Mouse (Mus musculus) layer of hippocampus, postnatal 10 days (tissue): ENCODE measurements at regions not wholly inside any gene's neighbourhood (a gene's known extent, or its start where the extent isn't known, plus 50 kb on each side); places are given as distances from the start of the nearest gene placed in this dataset.
"Not testable (repeated sequence)": the region's sequence is repeated elsewhere in the genome, so short reads cannot be mapped to it uniquely, and the experiment has no call there.

ENCODE experiments used
- DNase-seq, 2 experiments: peaks; one replicate each; pipeline ENCODE4 v3.0.0; 2021; ENCODE audit warnings: low spot score in 2 of 2

DNA sequence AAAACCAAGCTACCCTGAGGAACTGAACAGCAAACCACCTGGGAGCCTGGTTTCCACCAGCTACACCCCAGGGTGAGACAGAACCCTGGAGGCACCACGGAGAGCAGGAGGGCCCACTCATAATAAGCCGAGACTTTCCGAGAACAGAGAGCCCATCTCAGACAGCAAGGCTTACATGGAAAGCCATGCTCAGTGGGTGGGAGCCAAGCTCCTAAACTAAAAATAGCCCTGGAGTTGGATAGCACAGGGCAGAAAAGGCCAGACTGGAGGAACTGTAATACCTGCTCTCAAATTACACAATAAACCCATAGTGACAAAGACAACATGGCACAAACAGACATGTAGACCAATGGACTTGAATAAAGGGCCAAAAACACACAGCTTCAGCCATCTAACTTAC is 69.9 kb downstream of the Fbxo4 start:
- DNase-seq = no peak

DNA sequence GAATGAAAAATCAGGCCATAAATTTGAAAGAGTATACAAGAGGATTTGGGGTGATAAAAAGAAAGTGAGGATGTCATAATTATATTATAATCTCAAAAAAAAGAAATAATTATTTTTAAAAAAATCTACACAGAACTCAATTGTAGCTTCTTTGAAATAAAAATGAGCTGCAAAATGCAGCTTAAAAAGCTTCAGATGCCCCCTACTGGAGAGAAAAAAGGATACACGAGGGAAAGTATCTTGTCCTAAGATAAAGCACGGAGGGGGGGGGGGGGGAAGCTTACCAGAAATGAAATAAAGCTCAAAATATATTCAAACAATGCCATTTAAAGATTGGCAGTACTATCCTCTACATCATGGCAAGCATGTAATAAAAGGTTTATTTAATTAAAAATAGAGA is 70.7 kb downstream of the Fbxo4 start:
- no peak for DNase-seq

DNA sequence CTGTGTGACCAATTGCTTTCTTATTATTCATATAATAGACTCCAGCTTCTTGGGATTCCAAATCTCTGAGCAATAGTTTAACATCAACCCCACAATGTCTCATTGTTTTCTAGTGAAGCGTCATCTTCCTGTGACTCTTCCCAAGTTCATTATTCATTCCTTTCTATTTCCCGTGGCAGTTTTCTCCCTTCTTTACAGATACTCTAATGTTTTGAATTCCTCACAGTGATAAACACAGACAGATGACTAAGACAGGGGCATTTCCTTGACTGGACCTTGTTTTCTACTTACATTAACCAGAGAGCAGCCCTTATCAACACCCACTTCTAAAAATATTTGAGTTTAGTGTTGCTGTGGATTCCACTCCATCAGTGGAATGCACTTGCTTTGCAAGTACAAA is 73.8 kb downstream of the Fbxo4 start:
- no peak for DNase-seq

DNA sequence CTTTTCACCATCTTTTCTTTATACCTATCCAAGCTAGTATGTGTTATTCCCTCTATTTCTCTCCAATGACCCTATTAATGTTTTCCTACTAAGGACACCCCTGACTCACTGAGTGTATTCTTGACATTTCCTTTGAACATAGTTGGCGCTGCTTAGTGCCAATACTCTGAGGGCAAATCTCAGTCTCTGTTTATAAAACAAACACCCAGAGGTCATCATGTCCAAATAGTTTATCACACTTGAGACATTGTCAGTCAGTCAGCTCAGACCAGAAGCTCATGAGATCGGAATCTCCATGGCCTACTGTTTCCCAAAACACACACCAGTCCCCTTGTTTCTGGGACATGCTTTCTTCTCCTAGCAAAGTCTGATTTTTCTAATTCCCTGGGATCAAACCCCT is 100.9 kb downstream of the Fbxo4 start:
- no peak for DNase-seq

DNA sequence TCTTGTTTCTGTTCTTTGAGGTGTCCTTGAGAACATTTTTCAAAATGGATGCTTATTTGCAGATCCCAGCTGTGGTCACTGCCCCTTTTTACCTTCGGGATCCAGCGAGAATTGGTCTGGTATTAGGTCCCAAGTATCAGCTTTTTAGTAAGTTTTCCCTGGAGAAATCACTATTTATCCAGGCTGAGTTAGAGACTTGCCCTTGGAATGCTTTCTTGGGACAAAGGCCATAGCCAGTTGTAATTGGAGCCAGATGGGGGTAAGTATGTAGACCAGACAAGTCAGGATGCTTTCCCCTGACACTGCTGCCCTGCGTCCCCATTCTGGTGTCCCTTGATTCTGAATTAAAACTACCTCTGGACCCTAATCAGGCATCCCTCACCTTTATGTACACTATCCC is 101.9 kb downstream of the Fbxo4 start:
- no peak for DNase-seq

DNA sequence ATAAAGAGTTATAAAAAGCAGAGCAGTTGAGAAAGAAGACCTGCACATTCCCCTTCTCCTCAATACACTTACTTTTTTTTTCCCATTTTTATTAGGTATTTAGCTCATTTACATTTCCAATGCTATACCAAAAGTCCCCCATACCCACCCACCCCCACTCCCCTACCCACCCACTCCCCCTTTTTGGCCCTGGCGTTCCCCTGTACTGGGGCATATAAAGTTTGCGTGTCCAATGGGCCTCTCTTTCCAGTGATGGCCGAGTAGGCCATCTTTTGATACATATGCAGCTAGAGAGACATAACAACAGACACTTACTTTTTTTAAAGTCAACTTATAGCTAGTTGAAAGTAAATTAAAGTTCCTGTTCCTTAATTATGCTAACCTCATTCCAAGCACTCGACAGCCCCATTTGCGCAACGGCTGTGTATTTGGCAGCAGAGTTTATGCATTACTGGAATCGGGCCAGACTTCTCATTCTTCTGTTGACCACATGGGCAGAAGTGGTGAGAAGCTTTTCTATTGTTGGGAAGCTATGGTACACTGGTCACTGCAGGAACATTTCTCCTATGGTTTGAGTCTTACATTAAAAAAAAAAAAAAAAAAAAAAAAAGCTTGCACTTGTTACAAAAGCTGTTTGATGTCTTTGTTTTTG is 104.0 kb downstream of the Fbxo4 start:
- peak in 1 of 2 experiments; percentile 12 for DNase-seq

DNA sequence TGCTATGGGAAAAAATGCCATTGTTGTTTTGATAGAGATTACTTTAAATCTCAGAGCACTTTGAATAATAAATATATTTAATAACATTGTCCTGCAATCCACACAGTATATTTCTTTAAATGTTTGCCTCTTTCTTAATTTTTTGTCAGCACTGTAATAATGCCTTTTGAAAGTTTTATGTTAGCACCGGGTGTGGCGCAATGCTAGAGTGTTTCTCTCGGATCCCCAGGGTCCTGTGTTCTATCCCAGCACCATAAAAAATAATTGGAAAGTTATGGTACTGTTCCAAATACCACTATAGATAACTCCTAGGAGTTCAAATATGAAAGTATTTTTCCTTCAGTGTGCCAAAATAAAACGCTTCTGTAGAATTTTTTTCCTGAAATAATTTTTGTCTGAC is 147.6 kb downstream of the Fbxo4 start:
- no peak for DNase-seq

DNA sequence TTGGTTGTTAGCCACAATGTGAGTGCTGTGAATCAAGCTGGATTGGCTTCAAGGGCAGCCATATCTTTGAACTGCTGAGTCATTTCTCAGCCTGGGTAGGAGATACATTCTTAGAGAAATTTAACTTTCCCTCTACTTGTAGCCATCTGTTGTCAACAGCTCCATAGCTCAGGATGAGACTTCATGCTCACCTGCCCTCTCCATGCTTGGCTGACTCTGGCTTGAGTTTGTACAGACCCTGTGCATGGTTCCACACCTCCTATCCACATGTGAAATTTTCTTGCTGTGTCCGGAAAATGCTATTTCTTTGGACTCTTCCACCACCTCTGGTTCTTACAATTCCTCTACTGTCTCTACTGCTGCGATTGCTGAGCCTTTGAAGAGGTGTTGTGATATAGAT is 173.9 kb downstream of the Fbxo4 start:
- no peak for DNase-seq

DNA sequence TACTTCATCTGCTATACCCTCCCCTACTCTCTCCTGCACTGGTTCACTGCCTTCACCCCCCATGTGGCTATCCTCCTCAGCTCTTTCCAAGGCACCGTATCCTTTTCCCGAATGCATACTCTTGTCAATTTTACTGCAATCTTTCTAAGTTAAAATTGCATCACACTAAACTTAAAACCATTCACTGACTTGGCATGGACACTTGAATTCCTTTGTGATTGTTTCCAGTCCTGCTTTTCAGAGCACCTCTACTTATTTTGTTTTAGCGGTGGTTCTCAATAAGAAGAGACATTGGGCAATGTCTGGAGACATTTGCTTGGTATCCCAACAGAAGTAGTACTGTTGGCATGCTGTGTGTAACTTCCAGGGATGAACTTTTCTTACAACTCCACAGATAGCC is 192.6 kb upstream of the Ghr start:
- no peak for DNase-seq

DNA sequence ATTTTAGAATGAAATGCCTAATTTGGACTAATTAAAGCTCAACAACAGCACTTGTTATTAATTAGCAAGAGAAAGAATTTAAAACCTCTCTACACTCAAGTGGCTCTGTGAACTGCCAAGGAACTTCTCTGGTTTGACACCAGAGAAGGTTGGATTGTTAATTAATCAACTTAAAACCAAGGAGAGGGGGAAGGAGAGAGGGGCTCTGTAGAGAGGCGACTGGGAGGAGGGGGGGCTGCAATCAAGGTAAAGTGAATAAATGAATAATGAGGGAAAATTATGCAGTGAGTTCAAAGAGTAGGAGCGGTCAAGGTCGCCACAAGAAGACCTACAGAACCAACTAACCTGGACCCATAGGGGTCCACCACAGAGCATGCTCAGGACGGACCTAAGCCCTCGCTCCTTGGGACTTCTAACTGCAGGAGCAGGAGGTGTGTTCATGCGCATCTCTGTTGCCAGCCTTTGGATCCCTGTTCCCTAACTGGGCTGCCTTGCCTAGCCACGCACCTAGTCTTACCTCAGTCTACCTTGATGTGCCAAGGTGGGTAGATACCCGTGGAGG is 189.0 kb upstream of the Ghr start:
- DNase-seq = no peak

DNA sequence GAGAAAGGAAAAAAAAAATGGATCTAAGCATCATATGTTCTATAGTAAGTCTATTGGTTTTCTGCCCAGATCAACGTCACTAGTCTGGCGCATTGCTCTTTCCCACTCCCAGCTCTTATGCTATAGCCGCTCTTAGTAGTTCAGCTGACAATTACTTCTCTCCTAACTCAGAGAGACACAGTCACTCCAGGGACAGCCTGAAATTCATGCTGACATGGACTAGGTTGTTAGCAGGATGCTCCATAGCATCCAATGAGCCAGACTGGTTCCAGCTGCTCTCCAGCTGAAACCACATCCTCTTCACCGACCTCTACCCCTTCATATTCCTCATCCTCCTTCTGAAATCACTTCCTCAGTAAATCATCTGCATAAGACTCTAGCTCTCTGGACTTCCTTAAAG is 187.0 kb upstream of the Ghr start:
- DNase-seq = no peak

DNA sequence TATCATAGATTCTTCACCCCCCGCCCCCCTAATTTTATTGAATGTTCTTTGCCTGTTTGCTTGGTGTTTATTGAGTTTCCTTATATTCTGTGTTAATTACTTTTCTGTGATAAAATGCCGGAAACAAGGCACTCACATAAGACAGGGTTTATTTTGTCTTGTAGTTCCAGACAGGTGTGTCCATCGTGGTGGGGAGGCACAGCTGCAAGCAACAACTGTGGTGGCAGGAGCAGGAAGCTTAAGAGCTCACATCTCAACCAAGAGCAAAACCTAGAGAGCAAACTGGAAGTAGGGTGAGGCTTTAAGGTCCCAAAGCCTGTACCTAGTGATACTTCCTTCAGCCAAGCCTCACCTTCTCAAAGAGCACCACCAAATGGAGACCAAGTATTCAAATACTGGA is 181.4 kb upstream of the Ghr start:
- no peak for DNase-seq

DNA sequence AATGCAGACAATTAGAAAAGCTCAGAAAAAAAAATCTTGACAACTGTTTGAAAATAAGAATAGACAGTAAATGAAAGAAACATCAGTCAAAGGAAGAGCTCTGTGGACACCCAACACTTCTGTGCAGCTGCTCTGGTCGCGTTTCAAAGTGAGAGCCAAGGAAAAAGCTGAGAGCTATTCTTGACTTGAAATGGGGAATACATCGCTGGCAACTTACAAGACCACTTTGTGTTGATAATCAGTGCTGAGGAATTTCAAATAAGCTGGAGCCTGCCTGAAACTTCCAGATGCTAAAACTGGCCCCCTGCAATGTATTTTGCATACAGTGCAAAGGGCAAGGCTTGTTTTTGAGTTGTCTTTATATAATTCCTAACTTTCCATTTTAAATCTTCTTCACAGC is 177.1 kb upstream of the Ghr start:
- DNase-seq = no peak

DNA sequence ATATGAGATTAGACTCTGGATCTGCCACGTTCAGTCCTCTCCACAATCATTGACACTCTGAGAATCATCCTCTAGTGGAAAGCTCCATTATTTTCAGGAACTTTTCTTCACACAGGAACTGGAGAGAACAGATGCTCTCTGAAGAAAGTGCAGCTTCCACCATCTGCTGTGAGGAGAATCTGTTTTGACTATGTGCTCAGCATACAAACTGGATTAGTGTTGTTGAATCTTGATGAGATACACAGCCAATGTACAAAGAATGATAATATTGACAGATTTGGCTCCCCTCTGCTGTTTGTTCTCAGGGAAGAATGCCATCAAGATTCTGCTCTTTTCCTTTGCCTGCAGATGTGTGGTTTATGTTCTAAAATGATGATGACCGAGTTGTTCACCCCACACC is 172.3 kb upstream of the Ghr start:
- peak; percentile 5 to 11 for DNase-seq

DNA sequence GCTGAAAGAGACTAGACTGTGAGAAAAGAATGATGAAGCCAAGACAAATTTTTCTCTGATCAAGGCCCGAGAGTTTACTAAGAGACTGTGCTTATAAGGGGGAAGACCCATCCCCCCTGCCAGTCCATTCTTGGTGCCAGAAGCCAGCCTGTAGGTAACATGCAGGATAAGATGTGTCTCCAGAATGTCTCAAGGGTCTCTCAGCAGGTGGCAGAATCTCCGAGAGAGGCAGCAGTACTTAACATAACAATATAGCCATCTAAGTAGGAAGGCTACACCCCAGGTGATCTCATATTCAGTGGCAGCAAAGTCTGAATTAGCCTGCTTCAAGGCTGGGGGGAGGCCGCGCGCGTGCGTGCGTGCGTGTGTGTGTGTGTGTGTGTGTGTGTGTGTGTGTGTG is 164.8 kb upstream of the Ghr start:
- not testable (repeated sequence) for DNase-seq

DNA sequence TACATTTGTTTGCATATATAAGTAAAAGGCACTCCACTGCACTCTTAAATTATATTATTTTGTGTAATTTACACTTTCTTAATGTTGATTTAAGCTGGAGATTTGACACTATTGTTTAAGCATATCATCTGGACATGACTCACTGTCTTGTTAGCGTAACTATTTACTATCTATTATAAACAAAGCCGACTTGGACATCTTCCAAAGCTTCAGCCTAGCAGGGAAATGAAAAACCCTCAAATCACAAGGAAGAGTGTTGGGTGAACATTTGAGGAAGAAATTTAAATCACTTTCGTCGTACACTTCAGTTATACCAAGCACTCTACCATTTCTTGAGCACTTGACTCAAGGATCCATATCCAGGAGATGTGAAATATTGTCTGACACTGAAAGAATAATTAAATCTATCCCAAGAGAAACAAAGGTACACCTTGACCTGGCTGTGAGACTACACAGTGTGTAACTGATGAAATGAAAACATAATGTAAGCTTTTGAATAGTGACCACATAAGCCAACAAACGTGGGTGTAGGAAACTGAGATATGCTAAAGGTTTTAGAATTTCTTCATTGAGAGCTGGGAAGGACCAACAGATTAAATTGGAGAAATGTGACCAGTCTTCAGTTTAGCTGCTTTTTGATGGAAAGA is 160.0 kb upstream of the Ghr start:
- DNase-seq = no peak

DNA sequence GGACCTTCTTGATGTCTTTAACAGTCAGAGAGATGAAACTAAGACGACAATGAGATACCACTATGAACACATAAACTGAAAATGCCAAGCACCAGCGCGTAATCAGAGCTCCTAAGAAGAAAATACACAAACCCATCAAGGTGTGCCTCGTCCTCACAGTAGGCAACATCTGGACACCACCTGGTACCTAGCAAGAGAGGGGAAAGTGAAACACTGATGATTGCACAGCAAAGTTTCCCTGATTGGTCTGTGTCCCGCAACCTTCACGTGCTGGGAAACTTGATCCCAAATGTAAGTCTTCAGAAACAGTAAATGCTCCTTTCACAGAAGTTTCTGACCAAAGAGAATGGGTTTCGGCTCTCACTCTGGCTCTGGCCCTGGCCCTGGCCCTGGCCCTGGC is 158.9 kb upstream of the Ghr start:
- DNase-seq = no peak

DNA sequence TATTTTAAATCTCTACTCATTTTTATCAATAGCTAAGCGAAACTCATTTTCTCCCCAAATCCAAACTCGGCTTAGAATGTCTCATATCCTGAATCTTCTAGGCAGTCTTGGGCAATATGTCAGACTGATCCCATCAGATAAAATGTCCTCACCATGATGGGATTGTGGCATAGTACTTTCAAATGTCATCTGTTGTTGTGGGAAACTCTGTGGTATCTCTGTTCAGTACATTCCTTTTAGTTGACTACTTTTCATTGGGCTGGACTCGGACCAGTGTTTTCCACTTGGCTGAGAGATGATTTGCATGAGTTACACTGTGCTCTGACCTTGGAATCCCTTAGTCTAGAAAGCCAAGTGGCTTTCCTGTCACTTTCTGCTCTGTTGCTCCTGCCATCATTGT is 141.9 kb upstream of the Ghr start:
- DNase-seq = no peak

DNA sequence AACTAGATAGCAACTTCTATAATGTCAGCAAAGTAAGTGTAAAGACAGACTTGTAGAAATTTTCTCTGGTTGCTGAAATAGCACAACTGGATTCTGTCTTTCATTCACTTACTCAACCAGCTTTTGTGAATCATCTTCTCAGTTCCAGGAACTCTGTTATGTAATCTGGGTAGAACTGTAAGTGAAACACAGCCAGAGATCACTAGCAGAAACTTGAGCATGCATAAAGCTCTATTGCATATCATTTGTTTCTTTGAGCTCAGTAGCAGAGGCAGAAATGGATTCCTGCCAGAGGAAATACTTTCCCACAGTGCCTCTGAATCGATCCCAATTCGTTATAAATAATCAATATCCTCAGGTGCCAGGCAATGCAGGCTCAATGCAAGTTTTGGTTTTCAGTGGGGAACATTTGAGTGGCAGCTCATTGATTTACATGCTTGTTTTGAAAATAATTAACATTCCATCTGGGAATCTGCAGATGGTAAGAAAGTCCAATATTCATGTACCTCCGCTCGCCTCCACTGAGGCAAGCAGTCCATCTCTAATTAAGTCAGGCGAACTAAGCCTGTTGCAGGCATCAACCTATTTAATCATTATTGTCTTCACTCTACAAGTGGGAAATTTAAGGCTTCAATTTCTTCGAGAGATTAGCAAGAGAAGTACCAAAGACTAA is 137.5 kb upstream of the Ghr start:
- DNase-seq = no peak

DNA sequence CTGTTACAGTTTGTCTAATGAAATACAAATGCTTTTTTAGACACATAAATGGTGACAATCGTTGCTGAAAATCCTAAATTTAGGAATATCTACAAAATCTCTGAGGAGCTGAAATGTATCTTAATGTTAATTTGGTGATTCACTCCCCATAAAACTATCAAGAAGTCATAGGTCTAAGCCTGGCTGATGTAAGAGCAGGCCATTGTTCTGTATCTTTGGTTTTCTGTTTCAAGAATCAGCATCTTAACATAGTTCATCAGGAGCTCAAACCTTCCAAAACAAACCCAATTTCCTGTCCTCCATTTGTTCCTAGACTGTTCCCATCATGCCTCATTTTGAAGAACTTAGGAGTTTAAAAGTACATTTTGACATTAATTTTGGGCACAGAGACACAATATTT is 128.5 kb upstream of the Ghr start:
- no peak for DNase-seq

DNA sequence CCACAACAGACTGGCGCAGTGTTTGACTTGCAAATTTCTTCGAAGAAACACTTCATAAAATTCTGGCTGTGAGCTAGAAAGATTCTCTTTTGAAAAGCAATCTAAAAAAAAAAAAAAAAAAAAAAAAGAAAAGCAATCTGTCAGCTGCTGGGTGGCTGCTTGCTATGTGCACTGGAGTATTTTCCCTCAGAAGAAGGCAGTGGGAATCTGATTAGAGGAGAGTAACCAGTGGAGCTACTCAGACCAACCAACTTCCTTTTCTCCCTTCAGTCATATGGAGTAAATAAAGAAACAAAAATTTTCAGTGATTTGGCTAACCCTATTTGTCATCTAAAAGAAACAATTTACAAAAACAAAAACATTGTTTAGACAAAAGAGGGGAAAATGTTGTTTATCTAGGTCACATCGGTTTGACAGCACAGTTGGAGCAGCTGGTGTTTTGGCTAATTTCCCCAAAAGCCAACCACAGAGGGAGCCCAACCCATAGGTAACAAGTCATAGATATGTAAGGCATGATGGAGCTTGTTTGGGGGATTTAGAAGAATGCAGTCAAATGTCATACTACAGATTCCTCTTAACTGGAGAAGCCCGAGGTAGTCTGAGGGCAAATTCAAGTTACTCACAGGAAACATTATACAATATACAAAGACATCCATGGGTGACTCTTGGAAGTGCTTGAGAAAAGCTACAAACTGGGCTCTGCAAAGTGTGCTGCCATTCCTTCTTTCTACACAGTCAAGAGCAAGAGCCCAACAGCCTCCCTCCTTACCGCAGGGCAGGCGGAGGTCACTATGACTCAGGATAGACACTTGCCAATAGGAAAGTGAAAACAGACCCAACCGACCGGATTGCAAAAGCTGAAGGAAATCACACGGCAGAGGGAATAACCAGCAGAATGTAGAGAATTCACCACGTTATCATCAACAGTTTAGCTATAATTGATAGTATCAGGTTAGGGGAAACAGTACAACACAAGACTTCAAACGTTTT is 124.1 kb upstream of the Ghr start:
- no peak for DNase-seq
